Mouse (Mus musculus) embryonic facial prominence, embryonic 11.5 days (tissue): Measurements from ENCODE around the gene Bend3. TPM values are rescaled to one million over a fixed set of nuclear protein-coding genes. Genes with fewer than 3 reads are reported as not detected.

Source experiments
- ATAC-seq: fragments of 200-750 bp; cut with Nextera tagmentation; replicated peaks from 2 replicates; pipeline ENCODE4 v1.8.0; 2017; ENCODE audit warnings: low read depth; ENCODE audit not compliant: insufficient number of reproducible peaks, low FRiP score, low TSS enrichment
- DNase-seq: peaks from one replicate; pipeline ENCODE4 v3.0.0-alpha.2; 2015; ENCODE audit warnings: low spot score
- H3K27ac ChIP-seq: fragments of 300-500 bp; sonication (generic); replicated peaks from 2 replicates; pipeline ENCODE4 v1.5.1; 2014; ENCODE audit warnings: mild to moderate bottlenecking, low read depth, low read length, control low read depth
- H3K27me3 ChIP-seq: fragments of 300-500 bp; sonication (generic); 2 replicates; pipeline ENCODE4 v1.6.1; 2014; ENCODE audit warnings: mild to moderate bottlenecking, low read length, moderate library complexity, mixed read lengths; ENCODE audit not compliant: control insufficient read depth, insufficient read depth
- H3K36me3 ChIP-seq: fragments of 300-500 bp; sonication (generic); replicated peaks from 2 replicates; pipeline ENCODE4 v1.6.1; 2014; ENCODE audit warnings: low read depth, mild to moderate bottlenecking, low read length, moderate library complexity, mixed read lengths; ENCODE audit not compliant: control insufficient read depth, insufficient read depth
- H3K4me1 ChIP-seq: fragments of 300-500 bp; sonication (generic); 2 replicates; pipeline ENCODE4 v1.6.1; 2014; ENCODE audit warnings: low read length, mixed read lengths; ENCODE audit not compliant: control insufficient read depth, insufficient read depth
- H3K4me2 ChIP-seq: fragments of 300-500 bp; sonication (generic); 2 replicates; pipeline ENCODE4 v1.6.1; 2014; ENCODE audit warnings: low read depth, mild to moderate bottlenecking, control low read depth, low read length, moderate library complexity
- H3K4me3 ChIP-seq: fragments of 300-500 bp; sonication (generic); 2 replicates; pipeline ENCODE4 v1.5.1; 2014; ENCODE audit warnings: low read depth, low read length, control low read depth
- H3K9ac ChIP-seq: fragments of 300-500 bp; sonication (generic); replicated peaks from 2 replicates; pipeline ENCODE4 v1.6.1; 2014; ENCODE audit warnings: mild to moderate bottlenecking, control low read depth, low read length
- H3K9me3 ChIP-seq: fragments of 300-500 bp; sonication (generic); replicated peaks from 2 replicates; pipeline ENCODE4 v1.6.1; 2016; ENCODE audit warnings: mild to moderate bottlenecking, low read length, inconsistent platforms, mixed read lengths; ENCODE audit not compliant: control insufficient read depth
- WGBS: fragments of 180-500 bp; shearing (Covaris S2); extraction: QIAGEN DNeasy Blood & Tissue Kit; methylation state at CpG from one replicate; pipeline ENCODE4 v1.1.7; 2014; 5-methylcytosine and 5-hydroxymethylcytosine counted together
- polyA plus RNA-seq: library from polyadenylated mRNA; unstranded; fragments of >200 nt; fragmentation: Nextera tagmentation; extraction: Ambion mirVana; gene quantifications from 2 replicates; pipeline ENCODE4 v1.2.1, GENCODE M21; 2014

The Bend3 gene
- polyA plus RNA-seq, 1 experiment from 2014 or later, result 6.9 TPM

- Histone ChIP-seq H3K4me3 (no peak overlapping the region), H3K4me2 (no peak overlapping the region), H3K4me1 (no peaks in the 10 kb centered on the region; the same call in 1 of the 2 replicates), H3K36me3 (no peaks in the 10 kb centered on the region), H3K9ac (no peak overlapping the region), H3K27ac (no peak overlapping the region), H3K9me3 (no peaks in the 10 kb centered on the region), H3K27me3 (no peaks in the 10 kb centered on the region)
- WGBS, result 94% methylated on average over 5 of the region's 5 CpGs
- no peak for DNase-seq
- no peak for ATAC-seq
Observed at GRCm38 (mm10) chr10:43482021-43482420, 3.4 kb downstream of the Bend3 start.

GRCm38 (mm10) chr10:43483426-43483995, 4.9 kb downstream of the Bend3 start:
- no peak overlapping the region for H3K4me2 ChIP-seq
- H3K9me3 ChIP-seq, result no peaks in the 10 kb centered on the region
- no peaks in the 10 kb centered on the region for H3K36me3 ChIP-seq
- DNase-seq, result peak; percentile 23
- WGBS, result 28% methylated on average over 9 of the region's 9 CpGs
- 0 out of 2 replicates have a peak overlapping the region, but pooled peaks have one; percentile 9 for H3K27ac ChIP-seq
- H3K4me1 ChIP-seq, result no peaks in the 10 kb centered on the region; the same call in 1 of the 2 replicates
- no peaks in the 10 kb centered on the region for H3K27me3 ChIP-seq
- no peak for ATAC-seq
- H3K9ac ChIP-seq, result no peak overlapping the region; the same call in 1 of the 2 replicates
- H3K4me3 ChIP-seq, result no peak overlapping the region

GRCm38 (mm10) chr10:43485751-43486268, 7.2 kb downstream of the Bend3 start:
- no peak for ATAC-seq
- WGBS, result 81% methylated on average over 6 of the region's 6 CpGs
- H3K36me3 ChIP-seq, result no peaks in the 10 kb centered on the region
- no peak overlapping the region for H3K27ac ChIP-seq
- H3K4me2 ChIP-seq, result no peak overlapping the region
- DNase-seq, result no peak
- no peak overlapping the region for H3K4me3 ChIP-seq
- no peaks in the 10 kb centered on the region for H3K27me3 ChIP-seq
- H3K9ac ChIP-seq, result no peak overlapping the region
- H3K9me3 ChIP-seq, result no peaks in the 10 kb centered on the region
- H3K4me1 ChIP-seq, result peaks cover 3% of the 10 kb centered on the region

GRCm38 (mm10) chr10:43487441-43488010, 8.9 kb downstream of the Bend3 start:
- 75% methylated on average over 3 of the region's 3 CpGs for WGBS
- H3K4me2 ChIP-seq, result no peak overlapping the region
- no peaks in the 10 kb centered on the region for H3K36me3 ChIP-seq
- no peak for ATAC-seq
- H3K4me1 ChIP-seq, result peaks cover 3% of the 10 kb centered on the region
- no peak overlapping the region for H3K9ac ChIP-seq
- H3K27ac ChIP-seq, result no peak overlapping the region
- H3K9me3 ChIP-seq, result no peaks in the 10 kb centered on the region
- no peak for DNase-seq
- no peaks in the 10 kb centered on the region for H3K27me3 ChIP-seq
- no peak overlapping the region for H3K4me3 ChIP-seq

GRCm38 (mm10) chr10:43488258-43488657, 9.6 kb downstream of the Bend3 start:
- H3K36me3 ChIP-seq, result no peaks in the 10 kb centered on the region
- no peak overlapping the region for H3K4me3 ChIP-seq
- DNase-seq (no peak), ATAC-seq (no peak)
- H3K27me3 ChIP-seq, result no peaks in the 10 kb centered on the region
- no peak overlapping the region for H3K4me2 ChIP-seq
- no peak overlapping the region for H3K27ac ChIP-seq
- no peak overlapping the region for H3K9ac ChIP-seq
- no peaks in the 10 kb centered on the region for H3K9me3 ChIP-seq
- H3K4me1 ChIP-seq, result peaks cover 3% of the 10 kb centered on the region
- 70% methylated on average over 4 of the region's 4 CpGs for WGBS

GRCm38 (mm10) chr10:43489139-43489538, 10.5 kb downstream of the Bend3 start:
- no peak for ATAC-seq
- Histone ChIP-seq H3K9me3 (no peaks in the 10 kb centered on the region), H3K27me3 (no peaks in the 10 kb centered on the region), H3K27ac (no peak overlapping the region), H3K4me3 (no peak overlapping the region), H3K4me1 (peaks cover 3% of the 10 kb centered on the region; the same call in 1 of the 2 replicates), H3K36me3 (no peaks in the 10 kb centered on the region), H3K4me2 (no peak overlapping the region), H3K9ac (no peak overlapping the region)
- 78% methylated on average over 7 of the region's 7 CpGs for WGBS
- DNase-seq, result no peak

GRCm38 (mm10) chr10:43489550-43489949, 10.9 kb downstream of the Bend3 start:
- ATAC-seq (no peak), DNase-seq (no peak)
- 25% methylated on average over 6 of the region's 6 CpGs for WGBS
- H3K4me3 ChIP-seq, result no peak overlapping the region
- no peak overlapping the region for H3K4me2 ChIP-seq
- H3K27ac ChIP-seq, result no peak overlapping the region
- no peak overlapping the region for H3K9ac ChIP-seq
- H3K9me3 ChIP-seq, result no peaks in the 10 kb centered on the region
- H3K4me1 ChIP-seq, result peaks cover 3% of the 10 kb centered on the region; the same call in 1 of the 2 replicates
- H3K36me3 ChIP-seq, result no peaks in the 10 kb centered on the region
- no peaks in the 10 kb centered on the region for H3K27me3 ChIP-seq

- H3K27me3 ChIP-seq, result no peaks in the 10 kb centered on the region
- no peak overlapping the region for H3K4me2 ChIP-seq
- H3K9me3 ChIP-seq, result no peaks in the 10 kb centered on the region
- H3K4me1 ChIP-seq, result peaks cover 3% of the 10 kb centered on the region; the same call in 1 of the 2 replicates
- 72% methylated on average over 8 of the region's 8 CpGs for WGBS
- no peak overlapping the region for H3K9ac ChIP-seq
- no peak overlapping the region for H3K27ac ChIP-seq
- no peak for DNase-seq
- H3K4me3 ChIP-seq, result no peak overlapping the region
- no peak for ATAC-seq
- H3K36me3 ChIP-seq, result no peaks in the 10 kb centered on the region
Observed at GRCm38 (mm10) chr10:43490034-43490433, 11.4 kb downstream of the Bend3 start.
